Mouse (Mus musculus) erythroblast, embryonic 14.5 days (primary cell): ENCODE results near the gene Ank3.

Experiments
- GATA1 ChIP-seq: IDR thresholded peaks from 2 replicates; pipeline ENCODE4 v1.6.1; 2012; ENCODE audit warnings: low read length, inconsistent platforms, mixed read lengths
- TAL1 ChIP-seq: IDR thresholded peaks from 3 replicates; pipeline ENCODE4 v1.6.1; 2012; ENCODE audit warnings: low read length, inconsistent platforms, mixed read lengths

GRCm38 (mm10) chr10:70021667-70022066 is 623.1 kb downstream of the Ank3 start:
- no peak for TF ChIP-seq GATA1
- no peak for TF ChIP-seq TAL1
